Mouse (Mus musculus): ENCODE results near the gene Dyrk2. TPM values are rescaled to one million over a fixed set of nuclear protein-coding genes. Genes with fewer than 3 reads are reported as not detected.

Gene Dyrk2
- polyA plus RNA-seq (2015; fragmentation: Nextera tagmentation; extraction: Ambion mirVana): 9.5 and 10.7 TPM in 2 replicates

GRCm38 (mm10) chr10:118870201-118870980, at the start of gene Dyrk2:
Gene Dyrk2 (minus strand): TSS chr10:118870209.

Data from neural tube, postnatal 0 days (tissue).